Mouse (Mus musculus) yolk sac, embryonic 10.5 days (tissue): Measurements from ENCODE around the gene C130050O18Rik.

Experiments used
- DNase-seq: peaks from one replicate; pipeline ENCODE4 v3.0.0-alpha.2; 2017; ENCODE audit warnings: low spot score

The C130050O18Rik gene

DNA sequence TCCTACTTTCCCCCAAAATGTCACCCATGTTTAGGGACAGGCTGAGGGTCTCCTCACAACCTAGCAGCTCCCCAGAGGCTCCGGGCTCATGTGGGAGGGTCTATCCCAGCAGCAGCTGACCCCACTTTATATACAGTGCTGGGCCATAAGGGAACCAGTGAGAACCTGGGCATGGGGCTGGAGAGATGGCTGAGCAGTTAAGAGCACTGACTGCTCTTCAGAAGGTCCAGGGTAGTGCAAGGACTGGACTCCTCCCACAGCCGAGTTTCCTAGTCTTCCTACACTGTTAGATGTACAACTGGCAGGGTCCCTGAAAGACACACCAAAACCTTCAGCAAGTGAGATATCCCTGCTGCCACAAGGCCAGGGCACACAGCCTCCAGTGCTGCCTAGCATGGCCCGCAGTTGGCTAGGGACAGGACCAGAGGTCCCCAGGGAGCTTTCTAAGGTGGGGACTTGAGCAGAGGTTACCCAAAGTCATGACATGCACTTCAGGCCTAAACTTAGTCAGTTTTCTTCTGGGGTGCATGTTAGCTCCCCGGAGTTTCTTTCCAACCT lies 7.6 kb upstream of the C130050O18Rik start:
- DNase-seq = no peak

DNA sequence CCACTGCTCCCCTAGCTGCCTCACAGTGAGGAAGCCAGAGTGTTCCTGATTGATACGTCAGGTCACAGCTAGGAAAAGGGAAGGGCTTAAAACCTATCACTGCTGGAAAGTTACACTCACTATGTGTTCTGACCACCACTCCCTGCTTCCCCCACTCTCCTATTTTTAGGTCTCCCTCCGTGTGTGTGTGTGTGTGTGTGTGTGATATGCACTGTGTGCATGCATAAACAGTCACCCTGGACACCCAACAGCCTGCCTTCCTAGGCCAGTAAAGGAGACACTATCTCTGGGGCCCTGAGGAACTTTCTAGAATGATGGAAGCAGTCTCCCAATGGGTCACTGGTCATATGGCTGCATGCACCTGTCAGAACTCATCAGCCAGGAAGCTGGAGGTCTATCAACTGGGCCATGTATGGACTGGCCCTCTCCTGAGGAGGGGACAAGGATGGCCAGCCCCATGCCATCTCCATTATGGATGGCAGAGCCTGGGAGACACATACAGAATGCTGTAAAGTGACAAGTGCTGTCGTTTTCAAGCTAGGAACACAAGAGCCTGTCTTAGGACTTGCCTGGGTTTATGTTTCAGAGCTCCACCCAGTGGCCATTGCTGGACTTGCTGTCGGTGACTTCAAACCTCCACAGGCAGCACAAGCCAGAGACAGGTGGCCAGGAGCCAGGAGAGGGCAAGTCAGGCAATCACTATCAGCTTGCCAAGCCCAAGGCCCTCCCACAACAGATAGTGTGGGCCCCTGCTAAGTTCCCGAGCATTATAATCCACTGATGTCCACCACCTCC lies 6.9 kb upstream of the C130050O18Rik start:
- DNase-seq = peak; percentile 83

DNA sequence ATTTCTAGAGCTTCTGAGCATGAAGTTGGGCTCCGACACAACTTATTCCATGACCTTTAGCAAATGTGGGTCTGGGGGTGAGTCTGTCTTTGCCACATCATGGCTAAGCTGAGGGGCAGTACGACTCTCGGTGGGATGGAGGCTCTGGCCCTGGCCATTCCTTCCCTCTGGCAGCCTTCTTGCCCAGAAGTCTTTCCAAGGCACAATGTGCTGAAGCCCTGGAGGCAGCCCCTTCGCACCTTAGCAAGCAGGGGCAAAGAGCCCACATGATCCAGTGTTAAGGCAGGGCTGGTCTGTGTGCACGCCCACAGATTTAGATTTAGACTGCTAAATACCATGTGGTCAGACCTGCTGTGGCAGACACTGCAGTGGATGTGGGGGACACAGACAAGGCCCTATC lies 6.3 kb upstream of the C130050O18Rik start:
- no peak for DNase-seq

DNA sequence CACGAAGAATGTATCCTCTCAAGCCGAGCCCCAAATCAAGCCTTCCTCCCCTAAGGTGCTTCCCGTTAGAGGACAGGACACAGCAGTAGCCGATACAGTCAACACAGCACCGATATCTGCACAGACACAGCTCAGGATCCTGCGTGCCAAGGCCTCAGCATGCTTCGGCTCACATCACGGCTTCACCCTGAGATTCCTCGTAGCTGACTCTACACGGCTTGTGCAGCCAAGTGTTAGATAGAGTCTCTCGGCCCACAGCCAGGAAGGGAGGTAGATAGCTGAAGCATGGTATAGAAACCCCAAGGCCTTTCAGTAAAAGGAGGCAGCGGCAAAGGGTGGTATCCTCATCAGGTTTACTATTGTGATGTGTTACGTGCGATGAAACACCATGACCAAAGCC lies 5.1 kb upstream of the C130050O18Rik start:
- no peak for DNase-seq

DNA sequence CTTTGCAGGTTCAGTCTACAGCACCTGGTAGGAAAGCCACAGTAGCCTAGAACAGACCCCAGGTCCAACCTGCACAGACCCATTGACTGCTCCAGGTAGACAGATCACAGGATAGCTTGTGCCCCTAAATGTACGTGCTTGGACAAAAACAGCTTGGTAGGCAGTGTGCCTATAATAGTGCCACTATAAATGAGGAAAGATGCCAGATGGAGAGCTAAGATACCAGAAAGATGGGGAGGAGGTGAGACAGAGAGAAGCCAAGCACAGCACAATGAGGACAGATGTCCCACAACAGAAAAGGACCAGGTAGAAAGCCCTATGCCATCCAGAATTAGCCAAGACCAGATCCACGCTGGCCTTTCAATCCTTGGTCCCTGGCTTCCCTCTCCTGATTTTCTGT lies 3.0 kb upstream of the C130050O18Rik start:
- DNase-seq = no peak

DNA sequence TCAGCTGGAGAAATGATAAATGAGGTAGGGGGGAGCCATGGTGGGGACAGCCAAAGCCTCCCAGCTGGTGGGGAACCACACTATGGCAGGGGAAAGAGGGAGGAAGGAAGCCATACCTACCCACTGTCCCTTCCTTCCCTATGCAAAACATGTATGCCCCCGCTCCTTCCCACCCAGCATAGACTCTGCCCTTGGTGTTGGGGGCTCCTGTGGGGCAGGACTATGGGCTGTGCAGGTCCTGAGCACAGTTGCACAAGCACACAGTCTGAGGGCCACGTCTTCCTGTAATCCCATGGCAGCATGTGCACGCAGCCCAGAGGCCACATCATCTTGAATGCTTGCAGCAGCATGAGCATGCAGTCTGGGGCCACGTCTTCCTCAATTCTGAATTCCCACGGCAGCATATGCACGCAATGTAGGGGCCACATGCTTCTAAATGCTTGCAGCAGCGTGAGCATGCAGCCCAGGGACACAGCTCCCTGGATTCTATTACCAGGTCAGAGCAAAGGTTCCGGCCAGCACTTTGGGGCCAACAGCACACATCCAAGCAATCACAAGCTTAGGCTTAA lies 1.3 kb upstream of the C130050O18Rik start:
- no peak for DNase-seq

DNA sequence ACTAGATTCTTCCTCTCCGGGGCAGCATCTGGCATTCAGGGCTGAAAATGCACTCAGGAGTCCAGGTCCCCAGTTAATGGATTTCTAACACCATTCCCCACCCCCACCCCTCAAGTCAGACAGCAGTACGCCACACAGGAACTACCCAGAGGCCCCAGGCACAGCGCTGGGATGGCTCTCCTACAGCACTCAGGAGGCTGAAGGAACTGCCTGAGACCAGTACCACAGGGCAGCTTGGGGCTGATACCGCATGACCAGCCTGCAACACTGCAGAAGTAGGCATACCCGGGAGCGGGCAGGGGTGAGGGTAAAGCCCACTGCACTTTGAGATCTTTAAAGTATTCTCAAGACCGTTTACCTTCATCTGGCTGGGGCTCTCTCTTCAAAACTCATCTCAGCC lies 398 bp downstream of the C130050O18Rik start:
- DNase-seq = no peak

DNA sequence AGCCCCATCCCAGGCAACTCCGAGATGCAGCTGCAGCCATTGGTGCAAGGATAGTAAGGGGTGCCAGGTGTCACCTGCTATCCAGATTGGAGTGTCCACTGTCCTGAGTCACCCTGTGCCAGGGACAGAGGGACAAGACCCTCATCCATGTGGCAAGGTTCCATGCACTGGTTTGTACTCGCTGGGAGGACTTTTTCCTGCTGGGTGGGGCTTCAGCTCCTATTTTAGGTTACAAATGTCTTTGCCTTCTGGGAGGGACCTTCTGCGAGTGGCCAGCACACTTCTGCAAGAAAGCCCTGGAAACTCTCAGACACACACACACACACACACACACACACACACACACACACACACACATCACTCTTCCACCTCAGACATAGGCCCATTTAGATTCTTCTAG lies 873 bp downstream of the C130050O18Rik start:
- no peak for DNase-seq

DNA sequence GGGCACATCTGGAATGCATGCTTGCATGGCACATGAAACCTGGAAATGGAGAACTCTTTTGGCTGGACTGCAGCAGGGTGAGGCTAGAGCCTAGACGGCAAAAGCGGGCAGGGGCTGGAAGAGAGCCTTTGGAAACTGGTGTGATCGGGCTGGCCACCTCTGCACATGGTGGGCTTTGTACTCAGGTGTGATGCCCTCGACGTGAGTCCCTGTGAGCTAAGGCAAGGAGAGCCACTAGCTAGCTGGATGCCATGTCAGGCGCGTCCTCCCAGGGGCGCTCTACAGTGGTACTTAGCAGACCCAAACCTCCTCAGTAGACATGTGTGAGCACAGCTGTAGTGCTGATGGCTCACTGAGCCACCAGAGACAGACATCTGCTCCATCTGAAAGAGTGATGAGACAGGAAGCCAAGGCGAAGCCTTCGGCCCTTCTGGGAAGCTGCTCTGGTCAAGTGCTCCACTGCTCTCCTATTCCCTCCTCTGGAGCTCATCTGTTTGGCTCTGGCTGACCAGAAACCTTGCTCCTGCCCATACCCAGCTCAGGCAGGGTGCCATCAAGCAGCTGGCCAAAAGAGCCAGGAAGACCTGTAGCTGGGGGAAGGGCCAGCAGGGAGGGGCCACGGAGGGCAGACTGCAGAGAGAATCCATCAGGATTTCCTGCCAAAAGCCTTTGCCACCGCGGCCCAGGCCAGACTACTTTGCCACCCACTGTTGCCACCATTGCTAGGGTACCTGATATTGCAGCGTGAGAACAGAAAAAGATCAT lies 2.2 kb downstream of the C130050O18Rik start:
- no peak for DNase-seq

DNA sequence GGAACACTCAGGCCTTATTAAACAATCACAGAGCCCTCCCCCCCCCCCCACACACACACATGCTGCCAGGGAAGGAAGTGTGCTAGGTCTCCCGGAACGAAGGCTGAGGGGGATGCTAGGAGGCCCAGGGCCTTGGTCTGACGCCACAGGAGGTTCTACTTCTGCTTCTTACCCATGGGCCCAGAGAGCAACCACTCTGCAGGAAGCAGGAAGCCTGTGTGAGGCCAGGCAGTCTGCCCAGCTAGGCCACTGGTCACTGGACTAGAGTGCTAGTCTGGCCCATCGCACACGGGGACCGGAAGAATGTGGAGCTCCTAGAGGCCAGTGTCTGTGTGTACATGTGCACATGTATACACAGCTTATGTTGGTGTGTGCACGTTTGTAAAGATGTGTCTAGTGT lies 3.4 kb downstream of the C130050O18Rik start:
- no peak for DNase-seq

DNA sequence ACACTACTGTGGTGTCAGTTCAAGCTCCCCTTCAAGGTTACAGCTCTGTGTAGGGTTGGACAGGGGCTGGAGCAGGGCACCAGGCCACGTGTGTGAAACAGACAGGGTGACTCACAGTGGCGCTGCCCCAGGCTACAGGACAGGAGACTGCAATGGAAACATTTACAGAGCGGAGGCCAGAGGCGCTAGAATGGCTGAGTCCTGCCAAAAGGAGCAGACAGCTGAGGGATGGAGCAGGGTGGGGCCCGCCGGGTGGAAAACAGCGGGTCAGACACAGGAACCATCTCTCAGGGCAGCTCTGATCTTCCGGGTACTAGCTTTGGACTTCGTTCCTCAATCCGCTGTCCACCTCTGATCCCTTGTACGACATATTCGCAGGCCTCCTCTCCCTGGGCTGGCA lies 4.3 kb downstream of the C130050O18Rik start:
- no peak for DNase-seq

DNA sequence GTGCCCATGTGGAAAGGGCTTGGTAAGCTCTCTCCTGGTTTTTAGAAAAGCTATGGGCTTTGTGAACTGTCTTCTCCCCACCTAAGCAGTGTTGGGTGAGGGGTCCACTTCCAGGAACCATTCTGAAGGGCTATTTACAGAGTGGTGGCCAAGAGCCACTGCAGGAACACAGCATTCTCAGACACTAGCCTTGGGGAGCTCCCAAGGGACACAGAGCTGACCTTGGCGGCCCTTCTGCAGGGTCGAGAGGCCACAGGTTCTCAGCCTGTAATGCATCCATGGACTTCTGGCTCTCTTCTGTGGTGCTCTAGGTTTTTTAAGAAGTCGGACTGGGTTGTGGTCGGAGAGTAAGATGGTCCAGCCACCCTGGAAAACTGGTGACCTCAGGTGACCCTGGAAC lies 5.0 kb downstream of the C130050O18Rik start:
- no peak for DNase-seq

DNA sequence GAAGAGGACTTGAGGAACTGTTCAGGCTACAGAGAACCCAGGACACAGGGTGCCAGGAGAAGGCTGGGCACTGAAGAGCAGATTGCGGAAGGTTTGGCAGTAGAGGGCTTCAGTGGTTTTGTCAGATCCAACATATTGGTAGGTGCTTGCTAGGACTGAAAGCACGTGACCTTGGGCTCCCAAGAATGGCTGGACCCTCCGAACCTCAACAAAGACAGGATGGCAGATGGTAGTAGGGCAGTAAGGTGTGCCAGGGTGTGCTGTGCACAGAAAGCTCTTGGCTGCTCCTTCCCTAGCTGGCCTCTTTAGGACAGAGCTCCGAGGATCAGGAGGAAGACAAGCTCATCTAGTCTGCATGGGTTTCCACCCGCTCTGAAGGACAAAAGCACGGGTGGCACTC lies 6.0 kb downstream of the C130050O18Rik start:
- no peak for DNase-seq

DNA sequence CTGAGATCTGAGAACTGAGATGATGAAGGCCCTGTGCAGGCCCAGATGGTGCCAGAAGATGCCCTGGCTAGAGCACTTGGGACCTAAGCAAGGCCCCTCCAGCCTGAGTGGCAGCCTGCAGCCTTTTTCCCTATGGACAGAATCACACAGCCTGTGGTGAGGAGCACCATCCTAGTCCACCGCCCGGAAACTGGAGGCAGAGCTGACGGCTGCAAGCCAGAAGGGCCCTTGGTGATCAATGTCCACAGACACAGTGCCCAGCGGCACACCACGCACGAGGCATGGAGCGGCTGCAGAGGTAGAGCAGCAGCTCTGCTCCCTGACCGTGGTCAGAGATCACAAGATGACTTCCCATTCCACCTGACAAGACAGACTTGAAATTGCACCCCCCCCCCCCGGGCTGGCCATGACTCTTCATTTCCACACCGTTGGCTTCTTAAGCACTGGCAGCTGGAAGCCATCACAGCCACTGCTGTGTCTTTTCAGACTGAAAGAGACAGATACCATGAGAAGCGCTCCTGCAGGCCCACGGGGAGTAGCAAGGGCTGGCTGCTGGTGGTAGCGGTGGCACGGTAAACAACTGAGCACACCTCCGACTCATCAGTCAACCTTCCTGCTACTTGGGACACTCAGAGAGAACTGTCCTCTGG lies 6.7 kb downstream of the C130050O18Rik start:
- no peak for DNase-seq

DNA sequence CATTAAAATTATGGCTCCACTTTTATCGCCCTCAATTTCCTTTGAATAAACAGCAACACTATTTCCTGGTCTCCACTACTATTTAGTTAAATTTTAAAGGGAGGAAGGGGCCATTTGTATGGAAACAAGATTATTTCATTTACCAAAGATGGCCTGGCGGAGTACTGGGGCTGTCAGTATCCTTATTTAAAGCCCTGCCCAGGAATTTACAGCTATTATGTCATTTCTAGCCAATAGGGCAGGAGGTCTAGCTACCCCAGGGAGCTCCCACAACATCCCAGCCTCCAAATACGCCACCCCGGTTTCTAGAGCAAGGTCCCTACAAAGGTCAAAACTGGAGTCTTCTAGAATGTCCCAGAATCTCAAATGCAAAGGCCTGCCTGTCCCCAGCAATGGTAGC lies 8.5 kb downstream of the C130050O18Rik start:
- no peak for DNase-seq

DNA sequence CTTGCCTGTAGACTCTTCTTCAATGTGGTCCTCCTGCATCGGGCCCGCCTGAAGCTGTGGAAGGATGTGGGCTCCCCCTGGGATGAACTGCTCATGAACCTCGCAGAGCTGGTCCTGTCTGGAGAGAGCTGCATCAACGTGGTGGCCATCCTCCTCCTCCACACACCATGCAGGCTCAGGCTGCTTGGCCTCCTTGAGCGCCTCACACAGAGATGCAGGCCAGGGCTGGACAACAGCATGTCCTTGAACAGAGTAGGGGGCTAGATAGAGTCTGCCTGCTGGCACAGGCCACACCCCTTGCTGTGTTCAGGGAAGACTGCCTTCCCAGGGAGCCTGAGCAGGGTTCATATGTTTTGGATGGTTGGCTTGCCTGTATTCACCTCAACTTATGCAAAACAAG lies 9.9 kb downstream of the C130050O18Rik start:
- no peak for DNase-seq

DNA sequence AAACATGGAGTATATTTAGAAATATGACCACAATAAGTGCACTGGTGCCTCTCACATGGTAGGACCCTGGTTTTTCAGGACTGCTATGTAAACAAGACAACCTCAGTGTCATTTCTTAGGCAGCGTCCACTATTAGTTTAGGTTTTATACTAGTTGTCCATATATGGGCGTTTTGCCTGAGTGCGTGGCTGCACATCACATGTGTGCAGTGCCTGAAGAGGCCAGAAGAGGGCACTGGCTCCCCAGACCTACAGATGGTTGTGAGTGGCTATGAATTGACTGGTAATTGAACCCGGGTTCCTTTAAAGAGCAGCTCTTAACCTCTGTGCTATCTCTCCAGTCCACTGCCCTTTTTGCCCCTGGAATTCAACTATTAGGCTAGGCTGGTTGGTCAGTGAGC lies 11.9 kb downstream of the C130050O18Rik start:
- no peak for DNase-seq

DNA sequence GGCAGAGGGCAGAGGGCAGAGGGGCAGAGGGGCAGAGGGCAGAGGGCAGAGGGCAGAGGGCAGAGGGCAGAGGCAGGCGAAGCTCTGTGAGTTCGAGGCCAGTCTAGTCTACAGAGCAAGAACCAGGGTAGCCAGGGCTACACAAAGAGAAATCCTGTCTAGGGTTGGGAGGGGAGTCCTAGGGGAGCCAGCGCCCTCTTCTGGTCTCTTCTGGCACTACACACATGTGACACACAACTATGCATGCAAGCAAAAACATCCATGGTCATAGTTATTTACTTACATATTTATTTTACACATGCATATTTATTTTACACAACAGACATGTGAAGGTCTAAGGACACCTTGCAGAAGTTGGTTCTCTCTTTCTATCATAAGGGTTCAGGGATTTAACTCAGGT lies 12.4 kb downstream of the C130050O18Rik start:
- DNase-seq = no peak

DNA sequence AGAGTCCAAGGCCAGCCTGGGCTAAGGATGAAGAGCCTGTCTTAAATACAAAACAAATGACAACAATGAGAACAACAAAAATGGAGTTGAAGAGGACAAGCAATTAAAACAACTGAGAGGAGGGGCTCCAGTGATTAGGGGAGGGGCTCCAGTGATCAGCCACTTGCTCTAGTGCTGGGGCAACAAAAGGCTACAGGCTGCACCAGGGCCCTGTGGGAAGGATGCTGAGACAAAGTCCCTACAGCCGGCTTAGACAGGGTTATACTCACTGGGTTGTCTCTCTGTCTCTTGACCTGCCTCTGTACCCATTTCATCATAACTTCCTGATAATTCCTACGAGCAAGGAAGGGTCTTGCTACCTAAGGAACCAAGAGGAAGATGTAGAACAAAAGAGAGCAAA lies 13.0 kb downstream of the C130050O18Rik start:
- no peak for DNase-seq

DNA sequence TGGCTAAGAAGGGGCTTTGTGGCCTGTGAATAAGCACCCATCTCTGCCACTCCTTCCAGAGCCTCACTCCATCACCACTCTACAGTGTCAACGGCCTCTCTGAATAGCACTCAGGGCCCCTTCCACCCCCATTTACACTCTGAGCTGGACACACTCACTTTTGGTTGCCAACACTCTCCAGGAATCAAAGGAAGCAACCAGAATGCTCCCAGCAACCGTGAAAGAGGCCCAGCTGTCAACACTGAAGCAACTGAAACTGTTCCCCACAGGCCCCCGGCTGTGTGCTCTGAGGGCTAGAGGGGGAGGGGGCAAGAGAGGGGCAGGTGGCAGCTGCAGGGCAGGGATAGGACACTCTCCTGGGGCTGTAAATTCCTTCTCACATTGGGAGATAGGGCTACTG lies 13.6 kb downstream of the C130050O18Rik start:
- no peak for DNase-seq

DNA sequence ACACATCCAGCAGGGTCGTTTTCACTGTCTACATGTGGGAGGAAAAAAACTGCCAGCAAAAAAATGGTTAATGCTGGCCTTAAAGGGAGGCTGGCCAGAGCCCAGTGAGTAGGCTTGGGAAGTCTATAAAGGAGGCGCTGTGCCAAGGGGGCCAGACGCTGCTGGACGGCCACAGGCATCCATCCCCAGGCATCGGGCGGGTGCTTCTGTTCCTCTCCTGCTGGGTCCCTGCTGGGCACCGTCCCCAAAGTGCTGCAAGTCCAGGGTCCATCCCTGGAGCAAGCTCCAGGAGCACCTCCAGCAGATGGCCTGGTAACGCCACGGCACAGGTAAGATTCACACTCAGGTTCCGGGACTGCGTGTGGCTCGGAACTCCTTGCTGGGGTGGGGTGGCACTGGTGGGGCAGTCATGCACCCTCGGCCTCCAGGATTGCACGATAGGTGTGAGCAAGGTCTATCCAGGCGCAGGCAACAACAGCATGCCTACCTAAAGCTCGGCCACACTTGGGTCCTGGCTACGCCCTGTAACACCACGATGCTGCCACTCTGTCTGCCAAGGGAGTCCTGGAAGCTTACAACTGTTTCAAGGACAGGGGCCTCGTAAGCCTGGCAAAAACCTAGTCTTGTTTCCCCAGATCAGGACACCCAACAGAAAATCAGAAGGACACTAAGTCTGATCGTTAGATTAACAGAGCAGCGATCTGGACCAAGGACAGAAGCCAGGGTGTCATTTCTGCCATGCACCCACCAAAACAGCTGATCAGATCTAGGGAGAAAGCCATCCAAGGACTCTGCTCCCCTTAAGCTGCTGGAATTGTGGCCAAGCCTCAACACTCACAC lies 18.2 kb downstream of the C130050O18Rik start, which contains the start of gene Gper1:
Gper1 (plus strand) TSS at position 126 of the 840 bp plus-strand sequence.
- no peak for DNase-seq
